Mouse (Mus musculus) myocyte (in vitro differentiated cells): ENCODE results near the gene Angpt4.

ENCODE experiments used
- MAX ChIP-seq: IDR thresholded peaks from one replicate; pipeline ENCODE4 v1.6.1; 2011; ENCODE audit warnings: low read depth, mild to moderate bottlenecking, control low read depth
- POLR2A ChIP-seq: IDR thresholded peaks from one replicate; pipeline ENCODE4 v1.6.1; 2011; ENCODE audit warnings: low read depth, mild to moderate bottlenecking, control low read depth, moderate library complexity; ENCODE audit not compliant: insufficient read length
- SRF ChIP-seq: IDR thresholded peaks from one replicate; pipeline ENCODE4 v1.6.1; 2011; ENCODE audit warnings: low read depth; ENCODE audit not compliant: control insufficient read depth, insufficient read length
- TCF12 ChIP-seq: IDR thresholded peaks from one replicate; pipeline ENCODE4 v1.6.1; 2011; ENCODE audit warnings: mild to moderate bottlenecking, control low read depth; ENCODE audit not compliant: poor library complexity, insufficient read depth, severe bottlenecking
- TCF3 ChIP-seq: IDR thresholded peaks from one replicate; pipeline ENCODE4 v1.6.1; 2011; ENCODE audit warnings: low read depth, control low read depth; ENCODE audit not compliant: insufficient read length

GRCm38 (mm10) chr2:151879760-151880159, 31.2 kb upstream of the Angpt4 start:
- TF ChIP-seq TCF12 (no peak), POLR2A (no peak), TCF3 (no peak), SRF (no peak), MAX (no peak)
